Mouse (Mus musculus): ENCODE measurements around the gene Wars. TPM values are rescaled to one million over a fixed set of nuclear protein-coding genes. Genes with fewer than 3 reads are reported as not detected.

The Wars gene
- polyA plus RNA-seq, 1 experiment from 2014 or later: 78.8 TPM

- ATAC-seq (ENCODE audit: low FRiP score, low read depth): no peak
- H3K4me1 ChIP-seq: peaks cover 45% of the 10 kb centered on the region
- peaks cover 29% of the 10 kb centered on the region; the same call in 1 of the 2 replicates for H3K27me3 ChIP-seq
- H3K36me3 ChIP-seq: no peaks in the 10 kb centered on the region
- no peaks in the 10 kb centered on the region for H3K9me3 ChIP-seq
- H3K9ac ChIP-seq: no peak overlapping the region
- no peak overlapping the region for H3K4me3 ChIP-seq
- WGBS: 53% methylated on average over 14 of the region's 14 CpGs
- H3K4me2 ChIP-seq (replicated peaks): no peak overlapping the region
- H3K27ac ChIP-seq: no peak overlapping the region
Measured at GRCm38 (mm10) chr12:108905620-108906302, 11.8 kb upstream of the Wars start.

- Histone ChIP-seq H3K4me2 (replicated peaks) (peak overlapping the region; percentile 32), H3K4me1 (peaks cover 33% of the 10 kb centered on the region), H3K27ac (peak overlapping the region; percentile 69), H3K27me3 (peaks cover 29% of the 10 kb centered on the region; the same call in 1 of the 2 replicates), H3K4me3 (no peak overlapping the region), H3K9ac (peak overlapping the region; percentile 31; the same call in 1 of the 2 replicates), H3K36me3 (peaks cover 4% of the 10 kb centered on the region; the same call in 1 of the 2 replicates), H3K9me3 (no peaks in the 10 kb centered on the region)
- ATAC-seq (ENCODE audit: low FRiP score, low read depth): peak; percentile 57; the same call in 1 of the 2 replicates
- 17% methylated on average over 8 of the region's 8 CpGs for WGBS
Measured at GRCm38 (mm10) chr12:108904276-108904653, 10.3 kb upstream of the Wars start.

- no peaks in the 10 kb centered on the region for H3K9me3 ChIP-seq
- H3K27ac ChIP-seq: peak overlapping the region; percentile 69
- H3K36me3 ChIP-seq: peaks cover 4% of the 10 kb centered on the region; the same call in 1 of the 2 replicates
- H3K27me3 ChIP-seq: peaks cover 24% of the 10 kb centered on the region; the same call in 1 of the 2 replicates
- peak overlapping the region; percentile 32 for H3K4me2 ChIP-seq (replicated peaks)
- H3K4me3 ChIP-seq: no peak overlapping the region
- no peak overlapping the region for H3K9ac ChIP-seq
- peak; percentile 26; the same call in 1 of the 2 replicates for ATAC-seq (ENCODE audit: low FRiP score, low read depth)
- H3K4me1 ChIP-seq: peaks cover 29% of the 10 kb centered on the region
- WGBS: 53% methylated on average over 8 of the region's 8 CpGs
Measured at GRCm38 (mm10) chr12:108903600-108904275, 9.8 kb upstream of the Wars start.

DNA sequence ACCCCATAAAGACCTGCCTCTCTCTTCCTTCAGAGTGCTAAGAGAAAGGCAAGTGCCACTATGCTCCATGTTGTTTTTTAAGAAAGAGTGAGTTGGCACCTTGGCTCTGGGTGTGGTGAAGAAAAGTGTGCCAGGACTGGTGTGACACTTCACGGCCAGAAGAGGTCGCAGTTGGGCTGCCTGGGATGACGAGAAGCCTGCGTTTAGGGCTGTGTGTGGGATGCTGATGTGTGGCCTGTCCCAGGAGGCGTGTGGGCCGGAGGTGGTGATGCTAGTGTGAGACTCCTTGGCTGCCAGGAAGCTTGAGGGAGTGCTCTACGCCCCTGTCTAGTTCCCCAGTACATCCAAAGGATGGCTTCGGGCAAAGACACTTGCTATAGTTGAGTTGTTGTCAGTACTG lies 9.0 kb upstream of the Wars start:
- peaks cover 19% of the 10 kb centered on the region; the same call in 1 of the 2 replicates for H3K27me3 ChIP-seq
- H3K9ac ChIP-seq: no peak overlapping the region
- no peak overlapping the region for H3K27ac ChIP-seq
- H3K9me3 ChIP-seq: no peaks in the 10 kb centered on the region
- peak; percentile 49; the same call in 1 of the 2 replicates for ATAC-seq (ENCODE audit: low FRiP score, low read depth)
- peaks cover 11% of the 10 kb centered on the region for H3K36me3 ChIP-seq
- H3K4me3 ChIP-seq: no peak overlapping the region
- no peak overlapping the region for H3K4me2 ChIP-seq (replicated peaks)
- 20% methylated on average over 8 of the region's 8 CpGs for WGBS
- peaks cover 29% of the 10 kb centered on the region for H3K4me1 ChIP-seq

- peaks cover 29% of the 10 kb centered on the region for H3K4me1 ChIP-seq
- H3K27me3 ChIP-seq: peaks cover 10% of the 10 kb centered on the region; the same call in 1 of the 2 replicates
- H3K9me3 ChIP-seq: no peaks in the 10 kb centered on the region
- peaks cover 11% of the 10 kb centered on the region for H3K36me3 ChIP-seq
- H3K27ac ChIP-seq: no peak overlapping the region
- no peak overlapping the region for H3K9ac ChIP-seq
- H3K4me3 ChIP-seq: no peak overlapping the region
- WGBS: 87% methylated on average over 5 of the region's 5 CpGs
- ATAC-seq (ENCODE audit: low FRiP score, low read depth): no peak
- no peak overlapping the region for H3K4me2 ChIP-seq (replicated peaks)
Measured at GRCm38 (mm10) chr12:108901346-108901745, 7.4 kb upstream of the Wars start.

DNA sequence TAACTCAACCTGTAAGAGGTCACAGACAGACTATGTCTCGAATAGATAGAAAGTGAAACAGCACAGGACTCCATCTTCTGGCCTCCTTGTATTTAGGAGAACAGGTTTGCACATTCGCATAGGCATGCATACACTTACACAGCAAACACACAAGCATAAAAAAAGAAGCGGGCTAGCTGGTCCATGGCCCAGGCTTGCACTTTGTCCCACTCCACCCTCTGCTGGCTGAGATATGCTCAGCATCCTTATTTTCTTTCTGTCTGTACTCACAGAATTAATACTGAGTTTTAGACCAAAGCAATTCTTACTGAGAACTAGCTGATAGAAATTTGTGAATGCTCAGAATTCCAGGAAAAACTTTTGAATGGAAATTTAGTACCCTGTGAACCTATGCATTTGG lies 2.0 kb upstream of the Wars start:
- Histone ChIP-seq H3K4me2 (replicated peaks) (no peak overlapping the region), H3K27me3 (no peaks in the 10 kb centered on the region), H3K4me1 (peaks cover 16% of the 10 kb centered on the region), H3K9ac (no peak overlapping the region), H3K9me3 (no peaks in the 10 kb centered on the region), H3K4me3 (no peak overlapping the region), H3K27ac (no peak overlapping the region), H3K36me3 (peaks cover 15% of the 10 kb centered on the region)
- ATAC-seq (ENCODE audit: low FRiP score, low read depth): no peak
- 78% methylated on average over 3 of the region's 3 CpGs for WGBS

DNA sequence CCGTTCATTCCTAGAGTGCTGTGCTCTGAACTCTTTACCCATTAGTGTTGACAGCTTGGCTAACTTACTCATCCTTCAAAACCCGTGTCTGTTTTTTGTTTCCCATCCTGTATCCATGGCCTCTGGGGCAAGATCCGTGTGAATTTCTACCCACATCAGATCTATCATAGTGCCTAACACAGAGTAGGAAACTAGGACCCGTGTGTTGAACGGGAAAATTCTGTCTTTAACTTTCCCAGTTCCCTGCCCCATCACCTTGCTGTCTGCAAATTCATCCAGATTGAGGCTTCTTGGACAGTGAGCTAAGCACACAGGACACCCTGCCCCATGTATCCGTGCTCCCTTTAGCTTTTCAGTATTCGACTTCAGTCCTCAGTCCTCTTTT lies 450 bp upstream of the Wars start:
- WGBS: 2% methylated on average over 7 of the region's 7 CpGs
- Histone ChIP-seq H3K27me3 (no peaks in the 10 kb centered on the region), H3K4me3 (peak overlapping the region; percentile 90), H3K4me1 (peaks cover 16% of the 10 kb centered on the region), H3K27ac (no peak overlapping the region), H3K4me2 (replicated peaks) (peak overlapping the region; percentile 85), H3K9ac (peak overlapping the region; percentile 81), H3K9me3 (no peaks in the 10 kb centered on the region), H3K36me3 (peaks cover 22% of the 10 kb centered on the region)
- ATAC-seq (ENCODE audit: low FRiP score, low read depth): peak; percentile 18

DNA sequence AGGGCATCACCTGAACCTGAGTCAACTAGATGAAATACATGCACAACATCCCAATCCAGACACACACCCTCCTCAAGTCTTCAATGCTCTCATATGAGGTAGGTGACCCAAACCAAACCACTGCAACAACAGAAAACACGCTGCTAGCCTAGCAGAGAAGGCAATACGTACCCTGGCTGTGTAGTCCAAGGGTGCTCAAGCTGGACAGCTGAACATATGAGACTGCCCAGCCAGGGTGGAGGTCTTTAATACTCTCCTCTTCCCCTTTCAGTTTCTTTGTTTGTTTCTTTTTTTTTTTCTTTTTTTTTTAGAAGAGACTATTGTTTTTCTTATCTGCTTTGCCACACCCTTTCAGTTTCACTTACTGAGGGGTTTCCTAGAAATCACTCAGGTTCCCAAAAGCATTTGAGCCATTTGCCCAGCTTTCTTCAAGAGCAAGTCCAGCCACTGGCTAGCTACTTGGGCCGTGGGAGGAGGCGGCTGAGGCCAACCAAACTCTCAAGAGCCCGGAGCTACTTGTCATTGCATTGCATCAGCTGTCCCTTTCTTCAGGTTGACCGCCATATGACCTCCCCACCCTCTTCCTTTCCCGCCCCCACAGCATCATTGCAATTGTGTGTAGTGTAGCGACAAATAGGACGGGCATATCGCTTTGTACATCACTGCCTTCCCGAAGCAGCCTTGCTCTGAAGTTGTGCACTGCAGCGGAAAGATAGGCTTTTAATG lies 822 bp downstream of the Wars start, which contains the start of gene Wdr25:
Gene Wdr25, plus strand, starts transcription at position 643 of the 726 bp plus-strand sequence.
- ATAC-seq (ENCODE audit: low FRiP score, low read depth): no peak
- peak within 1 kb of the TSS; percentile 97 for H3K4me2 ChIP-seq (replicated peaks)

GRCm38 (mm10) chr12:108888632-108889031 lies 5.3 kb downstream of the Wars start:
- WGBS: 68% methylated on average over 4 of the region's 4 CpGs
- H3K36me3 ChIP-seq: peaks cover 66% of the 10 kb centered on the region
- no peak for ATAC-seq (ENCODE audit: low FRiP score, low read depth)

More for the DNA sequence above, 822 bp downstream of the Wars start, which contains the start of gene Wdr25:
- Histone ChIP-seq H3K36me3 (peaks cover 23% of the 10 kb centered on the region), H3K4me1 (peaks cover 16% of the 10 kb centered on the region), H3K9ac (peak within 1 kb of the TSS; percentile 81), H3K9me3 (no peaks in the 10 kb centered on the region), H3K4me3 (peak within 1 kb of the TSS; percentile 90), H3K27me3 (no peaks in the 10 kb centered on the region), H3K27ac (no peak within 1 kb of the TSS)
- 22% methylated on average over 12 of the region's 12 CpGs for WGBS

DNA sequence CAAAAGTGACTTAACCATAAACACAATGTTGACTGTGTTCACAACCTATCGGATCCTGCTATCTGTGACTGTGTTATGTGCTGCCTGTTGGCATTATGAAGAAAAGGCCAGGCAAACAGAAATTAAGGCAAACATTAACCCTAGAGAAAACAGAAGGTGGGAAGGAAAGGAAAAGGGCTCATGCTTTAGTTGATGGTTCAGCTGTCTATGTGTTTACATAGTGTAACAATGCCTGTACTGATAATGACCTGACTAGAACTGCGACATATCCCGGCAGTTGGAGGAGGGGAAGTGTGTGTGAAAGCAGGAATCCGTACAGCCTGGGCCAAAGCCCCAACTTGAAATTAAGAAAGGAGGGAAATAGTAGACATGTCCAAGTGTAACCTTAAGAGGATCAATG lies 6.9 kb downstream of the Wars start:
- Histone ChIP-seq H3K36me3 (peaks cover 82% of the 10 kb centered on the region), H3K27me3 (no peaks in the 10 kb centered on the region), H3K9me3 (no peaks in the 10 kb centered on the region), H3K4me3 (no peak overlapping the region), H3K9ac (no peak overlapping the region), H3K4me2 (replicated peaks) (no peak overlapping the region), H3K27ac (no peak overlapping the region), H3K4me1 (no peaks in the 10 kb centered on the region)
- 92% methylated on average over 4 of the region's 4 CpGs for WGBS
- no peak for ATAC-seq (ENCODE audit: low FRiP score, low read depth)

More at GRCm38 (mm10) chr12:108888632-108889031, 5.3 kb downstream of the Wars start:
- no peaks in the 10 kb centered on the region for H3K9me3 ChIP-seq
- peaks cover 8% of the 10 kb centered on the region for H3K4me1 ChIP-seq
- H3K4me2 ChIP-seq (replicated peaks): no peak overlapping the region
- H3K27me3 ChIP-seq: no peaks in the 10 kb centered on the region
- no peak overlapping the region for H3K4me3 ChIP-seq
- no peak overlapping the region for H3K27ac ChIP-seq
- no peak overlapping the region for H3K9ac ChIP-seq

GRCm38 (mm10) chr12:108885906-108886305 lies 8.1 kb downstream of the Wars start:
- 97% methylated on average over 1 of the region's 1 CpGs for WGBS
- ATAC-seq (ENCODE audit: low FRiP score, low read depth): no peak

GRCm38 (mm10) chr12:108882776-108883175 lies 11.2 kb downstream of the Wars start:
- 87% methylated on average over 8 of the region's 8 CpGs for WGBS
- no peaks in the 10 kb centered on the region for H3K9me3 ChIP-seq
- no peaks in the 10 kb centered on the region for H3K27me3 ChIP-seq
- H3K9ac ChIP-seq: no peak overlapping the region
- no peak for ATAC-seq (ENCODE audit: low FRiP score, low read depth)
- no peaks in the 10 kb centered on the region for H3K4me1 ChIP-seq
- H3K27ac ChIP-seq: no peak overlapping the region
- no peak overlapping the region for H3K4me3 ChIP-seq
- H3K36me3 ChIP-seq: peaks cover 95% of the 10 kb centered on the region
- H3K4me2 ChIP-seq (replicated peaks): no peak overlapping the region

More at GRCm38 (mm10) chr12:108885906-108886305, 8.1 kb downstream of the Wars start:
- no peaks in the 10 kb centered on the region for H3K9me3 ChIP-seq
- no peaks in the 10 kb centered on the region for H3K4me1 ChIP-seq
- H3K27me3 ChIP-seq: no peaks in the 10 kb centered on the region
- H3K9ac ChIP-seq: no peak overlapping the region
- H3K4me2 ChIP-seq (replicated peaks): no peak overlapping the region
- H3K27ac ChIP-seq: no peak overlapping the region
- H3K36me3 ChIP-seq: peaks cover 86% of the 10 kb centered on the region
- no peak overlapping the region for H3K4me3 ChIP-seq

All from limb, embryonic 13.5 days (tissue).